Mouse (Mus musculus) fat pad, adult 2 months (tissue): ENCODE results near the gene Arr3.

ENCODE experiments used
- DNase-seq: peaks from one replicate; pipeline ENCODE4 v3.0.0-alpha.2; 2011; ENCODE audit warnings: low read depth, low spot score; ENCODE audit errors: extremely low read depth

Gene Arr3

GRCm38 (mm10) chrX:100605314-100605713, at the start of gene Arr3:
Gene Arr3, plus strand, starts transcription at chrX:100605497.
- no peak for DNase-seq

GRCm38 (mm10) chrX:100556026-100556425, 49.3 kb upstream of the Arr3 start:
- DNase-seq: no peak

DNA sequence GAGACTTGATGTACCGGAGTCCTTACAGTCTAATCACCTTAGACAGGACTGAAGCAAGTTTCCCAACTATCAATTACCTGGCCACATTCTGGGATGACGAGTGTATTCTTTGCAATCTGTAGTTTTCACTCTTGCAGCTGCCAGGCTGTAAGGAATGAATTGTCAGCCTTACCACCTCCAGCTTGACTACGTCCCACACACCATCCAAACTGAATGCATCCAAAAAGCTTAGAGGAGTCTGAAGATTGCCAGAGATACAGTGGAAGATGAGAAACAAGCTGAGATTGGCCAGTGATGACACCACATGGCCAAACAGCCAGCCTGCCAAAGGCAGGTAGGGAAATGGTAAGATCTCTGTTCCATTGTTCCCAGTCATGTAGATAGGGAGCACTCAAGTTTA, 39.6 kb upstream of the Arr3 start:
- DNase-seq: no peak

- no peak for DNase-seq
Measured at GRCm38 (mm10) chrX:100571951-100572350, 33.3 kb upstream of the Arr3 start, which contains the start of gene Awat1. Gene Awat1, plus strand, starts transcription at chrX:100572251.

DNA sequence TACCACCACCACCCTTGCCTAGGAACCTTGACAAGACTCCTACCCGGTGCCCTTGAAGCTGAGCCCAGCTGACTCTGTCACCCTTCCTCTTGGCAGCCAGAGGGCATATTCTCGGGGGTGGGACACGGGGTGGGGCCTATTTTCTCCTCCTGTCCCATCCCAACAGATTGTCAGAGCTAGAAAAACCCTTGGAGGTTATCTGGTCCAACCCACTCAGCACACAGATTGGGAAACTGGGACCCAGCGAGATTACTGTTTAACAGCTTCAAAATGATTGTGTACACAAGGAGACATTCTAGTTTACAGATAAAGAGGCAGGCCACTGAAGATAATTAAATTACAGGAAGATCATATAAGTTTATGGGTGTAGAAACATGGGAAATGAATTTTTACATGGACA, 10.5 kb upstream of the Arr3 start, which contains the start of gene P2ry4:
Gene P2ry4, minus strand, starts transcription at position 79 of the 400 bp plus-strand sequence.
- no peak for DNase-seq

- peak; percentile 74 for DNase-seq
Measured at GRCm38 (mm10) chrX:100597439-100597838, 7.9 kb upstream of the Arr3 start.

DNA sequence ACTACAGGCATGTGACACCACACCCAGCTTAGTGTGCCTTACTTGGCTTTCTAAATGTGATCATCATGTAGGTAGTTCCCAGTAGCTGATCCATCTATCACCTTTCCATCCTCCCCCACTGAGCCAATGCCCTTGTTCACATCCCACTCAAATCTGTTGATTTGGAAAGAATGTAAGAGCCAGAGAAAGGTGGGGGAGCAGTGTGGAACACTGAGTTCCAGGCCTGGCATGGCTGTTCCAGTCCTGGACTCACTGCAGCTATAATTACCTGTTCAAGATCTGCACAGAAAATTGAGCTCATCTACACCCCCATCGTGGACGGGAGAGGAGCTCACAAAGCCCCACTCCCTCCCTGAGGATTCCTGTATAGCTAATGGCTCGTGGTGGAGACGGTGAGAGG, 5.5 kb upstream of the Arr3 start:
- no peak for DNase-seq

GRCm38 (mm10) chrX:100618488-100618887, 13.2 kb downstream of the Arr3 start:
- no peak for DNase-seq

- no peak for DNase-seq
Measured at GRCm38 (mm10) chrX:100621366-100621765, 16.1 kb downstream of the Arr3 start.

- DNase-seq: no peak
Measured at GRCm38 (mm10) chrX:100624242-100624641, 18.9 kb downstream of the Arr3 start.

GRCm38 (mm10) chrX:100625146-100625545, 19.8 kb downstream of the Arr3 start:
- DNase-seq: no peak

DNA sequence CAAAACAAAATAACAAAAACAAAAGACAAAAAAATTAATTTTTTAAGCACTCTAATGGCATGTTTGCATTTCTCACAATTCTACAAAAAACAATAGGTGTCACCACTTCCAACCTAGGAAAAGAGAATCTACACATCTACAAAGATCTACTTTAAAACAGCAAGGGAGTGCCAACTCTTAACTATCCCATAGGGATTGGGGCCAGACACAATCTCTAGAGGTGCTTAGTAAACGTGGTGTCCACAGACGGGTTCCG, 20.2 kb downstream of the Arr3 start, which contains the start of gene Kif4:
Gene Kif4, plus strand, starts transcription at position 192 of the 256 bp plus-strand sequence.
- no peak for DNase-seq

- peak; percentile 40 for DNase-seq
Measured at GRCm38 (mm10) chrX:100625802-100626793, 20.8 kb downstream of the Arr3 start, which contains the start of gene Pdzd11. Gene Pdzd11, minus strand, starts transcription at chrX:100626568.

DNA sequence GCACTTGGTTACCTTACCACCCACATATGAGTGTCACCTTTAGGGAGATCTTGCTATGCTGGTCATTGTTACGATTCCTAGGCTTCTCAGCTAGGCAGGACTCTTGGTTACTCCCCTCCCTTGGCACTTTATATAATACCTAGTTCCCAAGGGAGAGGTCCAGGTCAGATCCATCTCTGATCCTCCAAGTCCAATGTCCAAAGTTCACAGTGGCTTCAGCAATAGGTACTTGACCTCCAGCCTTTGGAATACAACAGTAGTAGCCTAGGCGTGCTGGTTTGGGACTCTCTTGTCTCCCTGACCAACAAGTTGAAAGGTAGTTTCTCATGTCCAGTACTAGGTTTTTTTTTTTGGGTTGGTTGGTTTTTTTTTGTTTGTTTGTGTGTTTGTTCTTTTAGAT, 23.8 kb downstream of the Arr3 start:
- DNase-seq: no peak

GRCm38 (mm10) chrX:100638477-100638876, 33.2 kb downstream of the Arr3 start:
- no peak for DNase-seq

DNA sequence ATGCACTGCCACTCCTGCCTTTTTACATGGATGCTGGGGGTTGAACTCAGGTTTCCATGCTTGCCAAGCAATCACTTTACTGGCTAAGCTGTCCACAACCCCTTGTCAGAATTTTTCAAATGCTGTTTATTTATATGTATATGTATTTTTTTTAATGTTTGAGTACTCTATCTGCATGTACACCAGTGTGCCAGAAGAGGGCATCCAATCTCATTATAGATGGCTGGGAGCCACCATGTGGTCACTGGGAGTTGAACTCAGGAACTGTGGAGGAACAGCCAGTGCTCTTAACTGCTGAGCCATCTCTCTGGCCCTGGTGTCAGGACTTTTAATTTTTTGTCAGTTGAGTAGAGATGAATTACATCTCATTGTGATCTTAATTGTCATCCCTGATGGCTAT, 47.6 kb downstream of the Arr3 start:
- DNase-seq: no peak

- DNase-seq: no peak
Measured at GRCm38 (mm10) chrX:100664825-100665224, 59.5 kb downstream of the Arr3 start.
